Mouse (Mus musculus) hematopoietic stem cell, adult 5-6 weeks (primary cell): ENCODE measurements around the gene Ahnak. TPM values are rescaled to one million over a fixed set of nuclear protein-coding genes. Genes with fewer than 3 reads are reported as not detected.
"Not testable (repeated sequence)": the region's sequence is repeated elsewhere in the genome, so short reads cannot be mapped to it uniquely, and the experiment has no call there.

ENCODE experiments used
- ATAC-seq, 2 experiments: fragments of 125-278 bp in 1 of 2; replicated peaks in 1 of 2; 2 replicates each; pipeline ENCODE4 v1.8.0; 2016 to 2017; ENCODE audit warnings: inconsistent platforms in 2 of 2, mild to moderate bottlenecking in 2 of 2, moderate number of reproducible peaks in 2 of 2, low read depth in 1 of 2, moderate TSS enrichment in 1 of 2; ENCODE audit not compliant: low FRiP score in 2 of 2, poor library complexity in 2 of 2, severe bottlenecking in 2 of 2, insufficient read depth in 1 of 2, low TSS enrichment in 1 of 2
- total RNA-seq: library from RNA; stranded (forward); fragments of 172-1452, 232-1000 nt; gene quantifications from 2 replicates; pipeline ENCODE4 v1.2.3, GENCODE M21; 2017

Gene Ahnak
- total RNA-seq, 1 experiment from 2014 or later, result 28.0 TPM

GRCm38 (mm10) chr19:9048981-9049687, 60.0 kb downstream of the Ahnak start:
- no peak for ATAC-seq

- ATAC-seq, result no peak
Measured at GRCm38 (mm10) chr19:9050294-9051229, 61.5 kb downstream of the Ahnak start.

GRCm38 (mm10) chr19:9051985-9052384, 62.9 kb downstream of the Ahnak start:
- ATAC-seq, result not testable (repeated sequence)

GRCm38 (mm10) chr19:9052803-9053431, 63.8 kb downstream of the Ahnak start:
- ATAC-seq, result peak; percentile 97 to 99

GRCm38 (mm10) chr19:9055153-9055552, 66.1 kb downstream of the Ahnak start:
- peak; percentile 74 to 77 for ATAC-seq

- ATAC-seq, result no peak
Measured at GRCm38 (mm10) chr19:9055703-9056355, 66.7 kb downstream of the Ahnak start.

- ATAC-seq, result no peak
Measured at GRCm38 (mm10) chr19:9057679-9058078, 68.6 kb downstream of the Ahnak start.

- ATAC-seq, result no peak
Measured at GRCm38 (mm10) chr19:9058331-9058884, 69.3 kb downstream of the Ahnak start.

GRCm38 (mm10) chr19:9058944-9059343, 69.9 kb downstream of the Ahnak start:
- ATAC-seq, result no peak

GRCm38 (mm10) chr19:9059391-9059790, 70.3 kb downstream of the Ahnak start:
- no peak for ATAC-seq

GRCm38 (mm10) chr19:9060103-9060502, 71.0 kb downstream of the Ahnak start:
- ATAC-seq, result no peak

GRCm38 (mm10) chr19:9061221-9061893, 72.3 kb downstream of the Ahnak start:
- no peak for ATAC-seq

- ATAC-seq, result peak; percentile 34; a peak in 3 of 4 replicates
Measured at GRCm38 (mm10) chr19:9062822-9063221, 73.7 kb downstream of the Ahnak start.

GRCm38 (mm10) chr19:9063831-9064230, 74.7 kb downstream of the Ahnak start:
- ATAC-seq, result no peak

- ATAC-seq, result peak; percentile 42 to 65; a peak in 3 of 4 replicates
Measured at GRCm38 (mm10) chr19:9065621-9066561, 76.8 kb downstream of the Ahnak start.

GRCm38 (mm10) chr19:9067292-9067691, 78.2 kb downstream of the Ahnak start:
- peak; percentile 15 to 37; a peak in 3 of 4 replicates for ATAC-seq
